Mouse (Mus musculus) gonadal fat pad, adult 2 months (tissue): Measurements from ENCODE around the gene Med16. TPM values are rescaled to one million over a fixed set of nuclear protein-coding genes. Genes with fewer than 3 reads are reported as not detected.

Source experiments
- DNase-seq: peaks from one replicate; pipeline ENCODE4 v3.0.0-alpha.2; 2012; ENCODE audit warnings: low read depth
- polyA plus RNA-seq: library from polyadenylated mRNA; depleted of rRNA; stranded (reverse); fragments of >200 nt; gene quantifications from 2 replicates; pipeline ENCODE4 v1.2.3, GENCODE M21; 2012; rRNA removed

Med16 gene
- 66.8 and 67.5 TPM in 2 replicates for polyA plus RNA-seq

GRCm38 (mm10) chr10:79908167-79909091 is at the start of gene Med16:
Gene Med16 (minus strand): TSS chr10:79908923.
- DNase-seq: peak; percentile 65

- no peak for DNase-seq
Observed at GRCm38 (mm10) chr10:79958140-79958816, 49.6 kb upstream of the Med16 start.

- no peak for DNase-seq
Observed at GRCm38 (mm10) chr10:79956643-79957154, 48.0 kb upstream of the Med16 start.

GRCm38 (mm10) chr10:79955691-79956090 is 47.0 kb upstream of the Med16 start:
- no peak for DNase-seq

GRCm38 (mm10) chr10:79953946-79954345 is 45.2 kb upstream of the Med16 start:
- DNase-seq: no peak

- no peak for DNase-seq
Observed at GRCm38 (mm10) chr10:79950661-79951060, 41.9 kb upstream of the Med16 start.

- no peak for DNase-seq
Observed at GRCm38 (mm10) chr10:79949873-79950272, 41.1 kb upstream of the Med16 start.

- DNase-seq: no peak
Observed at GRCm38 (mm10) chr10:79947502-79947901, 38.8 kb upstream of the Med16 start.

GRCm38 (mm10) chr10:79946752-79947322 is 38.1 kb upstream of the Med16 start:
- DNase-seq: no peak

GRCm38 (mm10) chr10:79945507-79946234 is 36.9 kb upstream of the Med16 start:
- no peak for DNase-seq

- DNase-seq: no peak
Observed at GRCm38 (mm10) chr10:79943471-79943901, 34.8 kb upstream of the Med16 start.

GRCm38 (mm10) chr10:79942988-79943387 is 34.3 kb upstream of the Med16 start:
- no peak for DNase-seq

GRCm38 (mm10) chr10:79940749-79941148 is 32.0 kb upstream of the Med16 start:
- DNase-seq: no peak

- no peak for DNase-seq
Observed at GRCm38 (mm10) chr10:79937775-79938526, 29.2 kb upstream of the Med16 start.

- DNase-seq: no peak
Observed at GRCm38 (mm10) chr10:79936911-79937441, 28.3 kb upstream of the Med16 start.

- no peak for DNase-seq
Observed at GRCm38 (mm10) chr10:79936284-79936910, 27.7 kb upstream of the Med16 start.

- no peak for DNase-seq
Observed at GRCm38 (mm10) chr10:79934794-79935569, 26.3 kb upstream of the Med16 start.

- DNase-seq: no peak
Observed at GRCm38 (mm10) chr10:79934272-79934721, 25.6 kb upstream of the Med16 start.

- DNase-seq: no peak
Observed at GRCm38 (mm10) chr10:79933861-79934260, 25.1 kb upstream of the Med16 start.
